Mouse (Mus musculus): Measurements from ENCODE around the gene Cldn7.
A peak's percentile ranks its signal among the peaks of the same experiment; 100 is the strongest.

The Cldn7 gene

DNA sequence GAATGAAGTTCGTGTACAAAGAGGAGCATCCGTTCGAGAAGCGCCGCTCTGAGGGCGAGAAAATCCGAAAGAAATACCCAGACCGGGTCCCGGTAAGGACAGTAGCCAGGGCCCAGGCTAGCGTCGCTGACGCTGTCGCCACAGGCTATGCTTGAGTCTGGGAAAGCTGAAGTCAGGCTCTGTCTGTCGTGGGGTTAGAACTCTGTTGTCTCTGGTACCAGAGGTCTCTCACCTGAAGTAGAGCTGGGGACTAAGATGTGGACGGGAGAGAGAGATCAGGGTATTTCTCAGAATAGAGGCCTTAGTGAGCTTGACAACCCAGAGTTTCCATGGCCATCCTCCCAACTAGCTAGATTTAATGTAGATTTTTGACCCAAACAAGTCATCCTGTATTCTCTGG is 27.1 kb downstream of the Cldn7 start:
- no peak for DNase-seq (ENCODE audit: low spot score in 2 of 2)

DNA sequence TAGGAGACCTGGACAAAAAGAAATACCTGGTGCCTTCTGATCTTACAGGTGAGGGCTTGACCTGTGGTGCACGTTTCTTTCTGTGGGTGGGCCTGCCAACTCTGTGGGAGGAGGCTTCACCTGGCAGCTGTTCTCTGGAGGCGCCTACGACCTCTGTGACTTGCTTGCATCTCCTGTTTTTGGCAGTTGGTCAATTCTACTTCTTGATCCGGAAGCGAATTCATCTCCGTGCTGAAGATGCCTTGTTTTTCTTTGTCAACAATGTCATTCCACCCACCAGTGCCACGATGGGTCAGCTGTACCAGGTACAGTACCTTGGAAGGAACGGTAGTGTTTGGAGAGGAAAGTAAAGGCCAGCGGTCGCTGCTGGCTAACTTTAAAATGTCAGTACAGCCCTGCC is 27.8 kb downstream of the Cldn7 start:
- DNase-seq (ENCODE audit: low spot score in 2 of 2) = no peak

DNA sequence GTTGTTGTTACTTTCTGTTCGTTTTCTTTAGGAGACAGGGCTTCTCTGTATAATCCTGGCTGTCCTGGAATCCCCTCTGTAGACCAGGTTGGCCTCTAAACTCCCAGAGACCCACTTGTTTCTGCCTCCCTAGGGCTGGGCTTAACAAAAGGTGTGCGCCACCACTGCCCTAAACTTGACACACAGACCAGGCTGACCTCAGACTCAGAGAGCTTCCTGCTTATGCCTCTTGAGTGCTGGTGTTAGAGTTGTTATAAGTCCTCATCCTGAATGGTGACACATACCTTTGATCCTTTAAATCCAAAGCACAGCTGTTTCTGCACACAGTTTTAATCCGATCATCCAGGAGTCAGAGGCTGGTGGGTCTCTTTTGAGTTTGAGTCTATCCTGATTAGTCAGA is 28.4 kb downstream of the Cldn7 start:
- DNase-seq (ENCODE audit: low spot score in 2 of 2) = no peak

DNA sequence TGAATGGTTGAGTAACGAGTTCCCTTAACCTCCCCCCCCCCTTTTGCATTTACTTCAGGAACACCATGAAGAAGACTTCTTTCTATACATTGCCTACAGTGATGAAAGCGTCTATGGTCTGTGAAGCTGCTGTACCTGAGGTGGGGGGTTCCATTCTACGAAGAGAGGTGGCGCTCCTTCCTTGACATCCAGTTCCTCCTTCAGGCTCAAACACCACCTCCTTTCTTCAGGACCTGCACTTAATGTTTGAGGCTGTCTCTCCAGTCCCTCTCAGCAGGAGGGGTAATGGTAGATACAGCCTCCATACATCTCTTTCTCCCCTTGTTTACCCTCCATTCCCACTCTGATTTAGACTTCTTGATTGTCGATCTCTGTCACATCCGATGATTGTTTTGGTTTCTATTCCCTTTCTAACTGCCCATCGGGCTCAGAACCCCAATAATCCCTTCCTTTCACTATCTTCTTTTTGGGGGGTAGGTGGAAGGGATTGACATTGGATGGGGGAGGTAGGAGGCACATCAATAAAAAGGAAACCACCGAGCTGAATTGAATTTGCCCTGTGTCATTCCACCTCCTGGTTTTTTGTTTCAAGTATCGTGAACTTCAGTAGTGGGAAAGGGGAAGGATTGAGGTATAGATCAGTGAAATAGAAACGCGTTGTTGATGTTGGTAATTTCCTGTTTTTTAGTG is 30.0 kb downstream of the Cldn7 start:
- no peak for DNase-seq (ENCODE audit: low spot score in 2 of 2)

DNA sequence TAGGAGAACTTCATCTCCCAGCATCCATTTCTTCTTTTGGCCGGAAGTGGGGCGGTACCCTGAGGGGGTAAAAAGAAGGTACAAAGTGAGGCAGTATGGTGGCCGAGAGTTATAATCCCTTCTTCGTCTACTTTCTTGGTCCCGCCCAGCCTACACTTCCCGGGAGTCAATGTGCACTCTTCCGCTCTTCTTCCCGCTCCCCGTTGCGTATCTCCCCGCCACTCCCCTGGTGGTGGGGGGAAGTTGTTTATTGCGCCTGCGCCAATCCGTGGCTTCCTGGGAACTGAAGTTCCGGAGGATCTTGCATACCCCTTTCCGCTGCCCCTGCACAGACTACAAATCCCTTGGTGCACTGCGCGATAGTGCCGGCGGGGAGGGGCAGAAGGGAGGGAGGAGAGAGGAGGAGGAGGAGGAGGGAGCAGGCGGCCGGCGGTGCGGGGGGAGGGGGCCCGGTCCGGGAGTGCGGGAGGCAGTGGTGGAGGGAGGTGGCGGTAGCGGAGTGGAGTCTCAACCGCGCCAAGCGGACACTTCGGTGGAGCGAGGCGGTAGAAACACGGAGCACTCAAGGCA is 30.9 kb downstream of the Cldn7 start, which contains the start of gene Phf23:
Phf23 (plus strand) TSS at position 387 of the 570 bp plus-strand sequence.
- DNase-seq (ENCODE audit: low spot score in 2 of 2) = peak; percentile 94 to 98

DNA sequence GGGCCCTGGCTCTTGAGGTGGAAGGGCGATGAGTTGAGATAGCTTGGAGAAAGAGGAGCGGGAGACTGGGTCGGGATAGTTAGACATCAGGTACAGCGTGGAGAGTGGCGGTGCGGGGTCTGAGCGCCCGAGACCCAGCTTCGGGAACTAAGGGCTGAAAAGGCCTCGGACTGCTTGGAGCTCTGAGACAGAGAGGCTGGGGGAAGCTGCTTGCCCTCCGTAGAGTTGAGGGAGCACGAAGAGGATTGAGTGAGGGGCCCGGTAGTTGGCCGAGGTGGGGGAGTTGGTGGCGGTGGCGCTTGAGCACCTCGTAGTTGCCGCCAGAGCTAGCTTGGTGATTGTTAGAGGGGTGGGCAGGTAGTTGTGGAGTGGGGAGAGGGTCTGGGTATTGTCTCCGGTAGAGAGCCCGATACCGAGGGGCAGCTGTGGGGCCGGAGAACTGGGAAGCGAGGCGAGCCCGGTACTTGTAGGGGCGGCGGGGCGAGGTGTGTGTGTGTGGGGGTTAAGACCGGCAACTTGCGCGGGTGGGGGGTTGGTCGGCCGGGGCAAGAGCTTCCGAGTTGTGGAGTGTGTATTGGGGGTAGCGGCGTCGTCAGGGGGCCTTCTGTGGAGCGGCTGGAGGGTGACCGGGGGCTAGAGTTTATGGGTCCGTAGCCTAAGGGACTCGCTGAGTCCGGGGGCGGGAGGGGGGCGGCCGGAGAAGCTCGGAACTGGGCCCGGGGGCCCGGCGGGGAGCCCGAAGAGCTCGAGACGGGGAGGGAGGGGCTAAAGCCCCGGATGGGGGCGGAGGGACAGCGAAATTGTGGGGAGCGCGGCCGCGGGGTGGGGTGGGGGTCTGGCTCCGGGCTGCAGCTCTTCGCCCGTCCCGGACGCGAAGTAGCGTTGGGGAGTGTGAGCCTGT is 31.8 kb downstream of the Cldn7 start:
- DNase-seq (ENCODE audit: low spot score in 2 of 2) = peak in 1 of 2 experiments; percentile 37

DNA sequence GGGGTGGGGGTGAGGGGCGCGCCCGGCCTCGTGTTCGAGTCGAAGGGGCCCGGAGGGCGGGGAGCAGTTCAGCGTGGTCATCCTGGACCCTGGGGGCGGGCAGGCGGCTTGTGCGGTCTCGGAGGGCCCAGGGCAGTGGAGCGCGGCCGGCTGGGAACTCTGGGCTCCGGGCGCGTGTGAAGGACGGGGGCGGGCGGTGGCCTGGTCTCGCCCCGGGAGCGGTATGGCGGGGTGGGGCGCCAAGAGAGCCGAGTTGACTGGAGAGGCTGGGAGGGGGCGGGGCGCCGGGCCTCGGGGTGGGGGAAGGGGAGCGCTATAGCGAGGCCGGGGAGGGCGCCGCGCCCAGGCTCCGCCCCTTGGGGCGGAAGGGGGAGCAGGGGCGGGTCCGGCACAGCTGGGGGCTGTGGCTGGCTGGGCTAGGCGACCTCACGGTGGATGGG is 32.5 kb downstream of the Cldn7 start:
- peak; percentile 86 to 92 for DNase-seq (ENCODE audit: low spot score in 2 of 2)

DNA sequence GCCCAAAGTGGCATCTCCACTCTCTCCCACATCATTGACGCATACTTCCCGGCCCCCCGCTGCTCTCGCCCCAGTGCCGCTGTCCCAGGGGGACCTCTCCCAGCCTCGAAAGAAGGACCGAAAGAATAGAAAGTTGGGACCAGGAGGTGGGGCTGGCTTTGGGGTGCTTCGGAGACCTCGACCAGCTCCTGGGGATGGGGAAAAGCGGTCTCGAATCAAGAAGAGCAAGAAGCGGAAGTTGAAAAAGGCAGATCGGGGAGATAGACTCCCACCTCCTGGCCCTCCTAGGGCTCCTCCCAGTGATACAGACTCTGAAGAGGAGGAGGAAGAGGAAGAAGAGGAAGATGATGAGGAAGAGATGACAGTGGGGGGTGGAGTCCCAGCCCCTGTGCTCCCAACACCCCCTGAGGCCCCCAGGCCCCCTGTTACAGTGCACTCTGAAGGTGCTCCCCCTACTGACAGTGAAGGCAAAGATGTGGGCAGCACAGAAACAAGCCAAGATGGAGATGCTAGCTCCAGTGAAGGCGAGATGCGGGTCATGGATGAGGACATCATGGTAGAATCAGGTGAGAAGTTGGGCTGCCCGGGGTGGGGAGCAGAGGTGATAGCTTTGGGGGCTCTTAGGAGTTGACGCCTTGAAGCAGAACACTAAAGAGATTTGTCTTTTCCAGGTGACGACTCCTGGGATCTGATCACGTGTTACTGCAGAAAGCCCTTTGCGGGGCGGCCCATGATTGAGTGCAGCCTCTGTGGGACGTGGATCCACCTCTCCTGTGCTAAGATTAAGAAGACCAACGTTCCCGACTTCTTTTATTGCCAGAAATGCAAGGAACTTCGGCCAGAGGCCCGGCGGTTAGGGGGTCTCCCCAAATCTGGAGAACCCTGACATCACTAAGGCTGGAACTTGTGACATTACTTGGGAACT is 34.2 kb downstream of the Cldn7 start:
- DNase-seq (ENCODE audit: low spot score in 2 of 2) = no peak

DNA sequence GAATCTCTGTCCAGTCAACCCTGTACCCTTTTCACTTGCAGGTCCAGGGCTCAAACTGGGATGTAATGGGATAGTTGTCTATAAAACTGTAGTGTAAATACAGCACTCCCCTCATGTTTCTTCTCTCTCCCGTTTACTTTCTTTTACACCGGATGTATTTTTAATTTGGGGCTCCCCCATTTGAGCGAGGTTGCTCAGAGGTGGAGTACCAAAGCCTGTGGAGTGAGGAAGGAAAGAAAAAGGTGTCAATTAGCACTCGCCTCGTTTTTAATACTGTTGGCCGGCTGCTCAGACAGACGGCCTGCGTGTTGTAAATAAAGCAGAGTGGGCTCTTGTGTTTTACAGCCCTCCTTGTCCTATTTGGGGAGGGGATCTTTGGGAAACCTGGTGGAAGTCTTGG is 35.1 kb downstream of the Cldn7 start:
- DNase-seq (ENCODE audit: low spot score in 2 of 2) = no peak

DNA sequence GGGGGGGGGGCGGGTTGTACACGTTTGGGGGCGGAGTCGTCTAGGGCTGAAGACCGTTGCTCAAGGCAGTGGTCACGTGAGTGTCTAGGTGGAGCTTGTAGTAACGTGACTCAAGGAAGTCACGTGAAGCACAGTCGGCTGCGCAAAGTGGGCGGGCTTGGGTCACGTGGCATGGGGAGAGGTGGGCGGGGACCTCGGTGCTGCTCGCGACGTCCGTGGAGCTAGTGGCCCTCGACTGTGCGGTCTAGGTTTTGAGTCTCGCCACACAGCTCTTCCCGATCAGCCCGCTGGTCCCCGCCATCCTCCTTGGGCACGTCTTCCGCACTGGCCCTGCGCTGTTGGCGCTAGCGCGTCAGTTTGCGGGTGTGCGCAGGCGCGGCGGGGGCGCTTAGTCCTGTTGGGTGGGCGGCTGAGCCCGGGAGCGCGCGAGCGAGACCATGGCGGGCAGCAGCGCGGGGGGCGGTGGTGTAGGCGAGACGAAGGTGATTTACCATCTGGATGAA is 35.9 kb downstream of the Cldn7 start, which contains the start of gene Dvl2:
Dvl2 (plus strand) TSS at position 200 of the 503 bp plus-strand sequence.
- DNase-seq (ENCODE audit: low spot score in 2 of 2) = peak; percentile 78 to 92

DNA sequence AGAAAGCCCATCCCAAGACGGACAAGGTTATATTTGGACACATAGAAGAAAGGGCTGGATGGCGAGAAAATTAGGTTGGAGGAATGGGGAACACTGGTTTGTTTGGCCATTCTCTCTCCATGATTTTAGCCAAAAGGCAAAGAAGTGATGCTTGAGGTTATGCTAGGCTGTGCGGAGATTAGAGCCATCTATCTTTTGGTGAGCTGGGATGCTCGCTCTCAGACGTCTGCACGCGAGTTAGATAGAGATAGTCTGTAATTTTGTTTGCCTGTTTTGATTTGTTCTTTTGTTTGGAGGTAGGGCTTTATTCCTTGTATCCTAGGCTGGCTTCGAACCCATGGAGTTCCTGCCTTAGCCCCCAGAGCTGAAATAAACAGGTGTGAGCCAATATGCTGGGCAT is 36.6 kb downstream of the Cldn7 start:
- no peak for DNase-seq (ENCODE audit: low spot score in 2 of 2)

DNA sequence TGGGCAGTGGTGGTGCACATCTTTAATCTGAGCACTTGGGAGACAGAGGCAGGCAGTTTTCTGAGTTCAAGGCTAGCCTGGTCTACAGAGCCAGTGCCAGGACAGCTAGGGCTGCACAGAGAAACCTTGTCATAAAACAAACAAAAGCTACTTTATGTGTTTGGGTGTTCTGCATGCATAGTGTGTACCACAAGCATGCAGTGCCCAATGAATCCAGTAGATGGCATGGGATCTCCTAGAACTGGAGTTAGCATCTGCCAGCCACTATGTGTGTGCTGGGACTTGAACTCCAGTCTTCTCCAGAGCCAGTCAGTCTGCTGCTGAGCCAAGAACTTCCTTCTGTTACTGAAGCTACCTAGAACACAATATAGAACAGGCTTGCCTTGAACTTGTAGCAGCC is 37.3 kb downstream of the Cldn7 start:
- DNase-seq (ENCODE audit: low spot score in 2 of 2) = no peak

DNA sequence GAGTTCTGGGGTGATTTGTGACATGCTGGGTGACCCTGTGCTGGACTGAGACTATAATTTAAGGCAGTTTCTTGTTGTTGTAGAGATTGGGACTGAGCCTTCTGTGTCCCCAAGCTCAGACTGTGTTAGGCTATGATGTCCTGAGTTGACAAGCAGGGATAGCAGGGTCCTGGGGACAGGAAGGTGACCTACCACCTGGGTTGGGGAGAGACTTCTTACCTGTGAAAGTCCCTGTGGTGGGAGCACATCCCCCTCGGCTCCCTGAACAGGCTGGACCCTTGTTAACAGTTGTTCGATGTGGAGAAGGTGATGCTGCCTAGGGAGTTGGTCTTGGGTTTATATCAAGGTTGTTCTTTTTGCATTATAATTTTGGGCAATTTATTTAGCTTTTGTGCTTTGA is 37.9 kb downstream of the Cldn7 start:
- no peak for DNase-seq (ENCODE audit: low spot score in 2 of 2)

DNA sequence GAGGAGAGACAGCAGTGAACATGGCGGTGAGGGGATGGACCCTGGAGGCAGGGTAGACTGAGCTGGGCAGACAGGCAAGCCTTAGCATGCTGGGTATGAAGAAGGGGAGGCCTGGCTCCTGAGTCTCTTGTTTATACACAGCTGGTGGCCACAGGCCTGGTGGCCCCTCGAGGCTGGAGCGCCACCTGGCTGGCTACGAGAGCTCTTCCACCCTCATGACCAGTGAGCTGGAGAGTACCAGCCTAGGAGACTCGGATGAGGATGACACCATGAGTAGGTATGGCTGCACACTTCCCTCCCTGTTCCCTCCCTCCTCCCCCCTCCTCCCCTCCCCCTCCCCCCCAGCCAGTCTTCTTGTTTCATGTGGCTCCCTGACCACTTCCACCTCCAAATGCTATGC is 40.9 kb downstream of the Cldn7 start:
- no peak for DNase-seq (ENCODE audit: low spot score in 2 of 2)

DNA sequence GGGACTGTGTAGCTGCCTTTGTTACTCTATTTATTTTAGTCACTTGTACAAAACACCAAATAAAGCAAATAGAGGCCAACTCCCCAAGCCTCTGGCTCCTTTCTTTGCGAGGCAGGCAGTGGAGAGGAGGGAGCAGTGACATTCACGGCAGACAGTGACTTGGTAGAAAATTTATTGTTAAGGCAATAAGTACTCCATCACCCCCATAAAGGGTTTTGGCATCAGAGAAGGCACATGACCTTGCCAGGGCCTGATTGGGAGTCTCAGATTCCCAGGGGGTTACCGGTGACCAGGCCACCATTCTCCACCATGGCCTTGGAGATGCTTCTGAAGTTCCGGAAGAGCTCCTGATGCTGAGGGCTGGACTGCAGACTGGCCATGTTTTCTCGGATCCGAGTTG is 45.5 kb downstream of the Cldn7 start:
- DNase-seq (ENCODE audit: low spot score in 2 of 2) = no peak

DNA sequence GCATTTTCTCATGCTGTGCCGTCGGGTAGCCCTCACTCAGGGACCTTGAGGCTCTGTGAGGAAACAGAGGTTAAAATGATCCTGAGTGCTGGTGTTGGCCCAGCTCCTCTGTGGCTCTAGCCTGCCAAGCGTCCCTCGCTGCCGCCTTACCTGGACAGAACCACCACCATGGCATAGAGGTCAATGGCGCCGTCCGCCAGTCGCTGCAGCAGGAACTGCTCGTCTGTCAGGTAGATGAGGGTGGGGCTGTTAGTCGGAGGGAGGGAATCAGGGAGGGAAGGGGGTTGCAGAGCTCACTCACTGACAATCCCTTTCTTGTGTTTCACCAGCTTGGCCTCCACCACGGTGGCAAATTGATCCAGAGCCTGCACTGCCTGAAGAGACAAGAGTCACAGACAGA is 46.0 kb downstream of the Cldn7 start:
- no peak for DNase-seq (ENCODE audit: low spot score in 2 of 2)

DNA sequence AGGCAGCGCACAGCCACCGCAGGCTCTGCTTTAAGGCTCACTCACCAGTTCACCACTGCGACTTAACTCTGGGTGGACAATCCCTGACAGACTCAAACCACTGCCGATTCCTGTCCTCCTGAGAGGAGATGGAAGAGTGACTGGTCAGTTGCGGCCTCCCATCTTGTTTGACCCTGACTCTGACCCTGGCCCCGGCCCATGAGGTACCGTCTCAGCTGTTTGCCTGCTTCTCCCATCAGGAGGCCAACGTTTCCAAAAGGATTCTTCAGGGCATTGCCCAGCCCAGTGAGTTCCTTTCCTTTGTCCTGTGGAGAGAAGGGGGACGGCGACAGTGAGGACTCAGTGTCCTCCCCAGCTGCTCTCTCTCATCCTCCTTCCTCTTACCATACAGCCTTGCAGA is 46.4 kb downstream of the Cldn7 start:
- DNase-seq (ENCODE audit: low spot score in 2 of 2) = no peak

DNA sequence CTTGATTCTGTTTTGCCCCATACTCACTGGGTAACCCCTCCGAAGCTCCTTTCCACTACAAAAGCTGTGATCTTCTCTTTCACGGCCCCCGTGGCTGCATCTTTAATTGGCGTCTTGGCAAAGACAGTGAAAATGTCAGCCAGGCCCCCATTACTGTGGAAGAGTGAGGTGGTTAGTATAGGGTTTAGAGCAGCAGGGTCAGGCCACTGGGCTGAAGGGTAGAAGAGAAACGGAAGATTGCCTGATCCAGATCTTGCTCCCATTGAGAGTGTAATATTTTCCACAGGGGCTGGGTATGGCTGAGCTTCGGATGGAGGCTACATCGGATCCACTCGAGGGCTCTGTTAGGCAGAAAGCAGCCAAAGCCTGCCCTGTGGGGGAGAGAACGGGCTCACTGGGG is 48.4 kb downstream of the Cldn7 start:
- DNase-seq (ENCODE audit: low spot score in 2 of 2) = no peak

DNA sequence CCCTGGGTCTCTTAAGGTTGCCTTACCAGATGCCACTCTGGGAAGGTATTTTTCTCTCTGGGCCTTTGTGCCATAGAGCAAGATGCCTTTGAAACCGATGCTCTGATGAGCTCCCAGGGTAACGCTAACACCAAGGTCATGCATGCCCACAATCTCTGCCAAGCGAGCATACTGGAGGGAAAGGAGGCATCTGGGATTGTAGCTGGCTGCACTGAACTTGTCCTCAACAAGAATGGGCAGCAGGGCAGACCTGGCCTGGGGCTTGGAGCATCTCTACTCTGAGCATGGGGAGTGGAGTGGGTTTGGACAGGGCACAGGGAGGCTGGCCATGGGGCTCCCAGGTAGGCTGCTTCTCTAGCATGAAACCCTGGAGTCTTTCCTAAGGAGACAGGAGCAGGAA is 48.8 kb downstream of the Cldn7 start:
- DNase-seq (ENCODE audit: low spot score in 2 of 2) = no peak

DNA sequence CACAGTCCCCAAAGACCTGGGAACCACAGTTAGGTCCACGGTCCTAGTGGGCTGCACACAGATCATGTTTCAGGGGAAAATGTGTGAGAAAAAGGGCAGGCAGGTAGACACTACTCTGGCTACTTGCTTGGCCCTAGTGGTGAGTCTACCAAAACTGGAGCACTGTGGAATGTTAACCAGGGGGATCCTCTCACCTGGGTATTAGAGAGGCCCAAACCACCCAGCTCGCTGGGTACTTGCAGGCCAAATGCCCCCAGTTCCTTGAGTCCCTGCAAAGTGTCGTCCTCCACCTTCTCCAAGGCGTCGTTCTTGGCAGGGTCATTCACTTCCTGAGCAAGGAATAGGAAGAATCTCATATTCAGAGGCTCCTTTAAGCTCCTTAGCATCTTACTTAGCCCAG is 49.5 kb downstream of the Cldn7 start:
- DNase-seq (ENCODE audit: low spot score in 2 of 2) = no peak

DNA sequence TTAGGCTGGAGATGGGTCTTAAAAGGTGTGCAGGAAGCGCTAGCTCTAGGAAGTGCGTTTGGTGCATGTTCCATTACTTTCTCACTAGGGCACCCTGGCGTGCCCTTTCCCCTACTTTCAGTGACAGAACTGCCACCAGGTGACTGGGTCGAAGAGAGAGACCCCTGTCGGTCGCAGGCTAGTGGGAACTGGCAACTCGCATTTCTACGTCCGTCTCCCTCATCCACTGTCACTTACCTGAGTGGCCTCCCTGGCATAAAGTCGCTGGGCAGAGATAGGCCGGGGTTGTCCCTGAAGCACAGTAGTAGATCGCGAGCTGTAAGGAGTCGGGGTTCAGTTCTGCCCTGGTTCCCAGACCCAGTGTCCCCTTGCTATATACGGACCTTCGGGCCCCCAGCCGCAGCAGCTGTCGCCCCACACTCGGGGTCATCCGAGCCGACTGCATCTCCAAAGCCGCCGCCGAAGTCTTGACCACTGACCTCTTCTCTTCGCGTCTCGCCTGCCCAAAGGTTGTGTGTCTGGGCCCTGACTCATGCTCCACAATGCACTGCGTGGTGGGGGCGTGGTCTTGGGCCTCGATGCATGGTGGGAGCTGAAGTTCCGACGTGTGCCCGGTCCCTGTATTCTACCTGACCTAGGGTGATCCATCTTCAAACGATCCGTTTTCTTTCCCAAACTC is 50.4 kb downstream of the Cldn7 start, which contains the start of gene Acadvl:
Acadvl (minus strand) TSS at position 532 of the 679 bp plus-strand sequence.
- peak; percentile 88 to 91 for DNase-seq (ENCODE audit: low spot score in 2 of 2)
